Mouse (Mus musculus): ENCODE data around the gene Kars.

Gene Kars

DNA sequence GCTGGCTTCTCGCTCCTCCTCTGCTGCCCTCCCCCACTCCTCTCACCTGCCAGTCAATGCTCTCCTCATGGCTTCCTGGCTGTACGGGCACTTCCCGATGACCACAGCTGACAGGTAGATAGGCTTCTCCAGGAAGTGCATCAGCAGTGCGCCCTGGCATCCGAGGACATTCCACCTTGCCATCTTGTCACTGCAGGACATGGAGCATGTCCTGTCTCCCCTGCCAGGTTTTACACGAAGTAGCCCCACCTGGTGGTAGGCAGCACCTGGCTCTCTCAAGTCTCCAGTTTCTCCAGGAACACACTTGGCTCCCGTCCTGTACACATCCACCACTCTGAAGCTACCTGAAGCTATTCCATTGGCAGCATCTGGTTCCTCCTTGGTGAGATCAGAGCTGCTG, 29.0 kb downstream of the Kars start:
- no peak for DNase-seq (ENCODE audit: low spot score in 2 of 2)

DNA sequence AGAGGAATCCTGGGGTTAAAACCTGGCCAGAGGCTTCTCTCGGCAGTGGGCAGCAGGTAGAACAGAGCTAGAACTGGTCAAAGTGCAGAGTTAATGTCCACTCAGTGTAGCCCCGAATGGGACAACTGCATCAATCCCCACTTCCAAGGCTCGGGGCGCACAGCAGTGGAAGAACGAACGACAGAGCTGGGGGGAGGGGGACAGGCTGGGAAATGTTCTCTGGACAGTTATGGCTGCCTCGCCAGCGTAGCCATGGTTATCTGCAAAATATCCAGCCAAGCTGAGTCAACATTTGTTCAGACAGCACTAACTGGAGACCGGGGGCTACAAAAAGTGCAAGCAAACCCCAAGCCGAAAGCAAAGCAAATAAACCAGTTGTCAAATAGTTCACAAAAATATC, 33.0 kb downstream of the Kars start:
- DNase-seq (ENCODE audit: low spot score in 2 of 2), result no peak

DNA sequence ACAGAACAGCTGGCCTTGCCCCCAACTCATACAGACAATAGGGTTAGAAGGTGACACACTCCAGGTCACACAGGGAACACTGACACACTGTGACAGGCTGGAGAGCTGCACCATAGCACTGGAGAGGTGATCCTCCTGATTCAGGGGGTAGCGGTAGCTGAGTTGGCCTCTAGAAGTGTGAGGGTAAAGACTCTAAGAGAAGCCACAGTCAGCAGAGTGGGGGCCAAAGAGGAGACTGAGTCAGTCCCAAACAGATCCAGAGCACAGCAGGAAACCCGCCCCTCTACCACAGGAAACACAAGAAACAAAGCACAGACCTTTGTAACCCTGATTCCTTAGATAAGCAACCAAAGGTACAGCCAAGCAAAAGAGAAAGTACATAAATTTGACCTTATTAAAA, 34.8 kb downstream of the Kars start:
- DNase-seq (ENCODE audit: low spot score in 2 of 2), result no peak

- no peak for DNase-seq (ENCODE audit: low spot score in 2 of 2)
Observed at GRCm38 (mm10) chr8:111975706-111976105, 35.4 kb downstream of the Kars start.

DNA sequence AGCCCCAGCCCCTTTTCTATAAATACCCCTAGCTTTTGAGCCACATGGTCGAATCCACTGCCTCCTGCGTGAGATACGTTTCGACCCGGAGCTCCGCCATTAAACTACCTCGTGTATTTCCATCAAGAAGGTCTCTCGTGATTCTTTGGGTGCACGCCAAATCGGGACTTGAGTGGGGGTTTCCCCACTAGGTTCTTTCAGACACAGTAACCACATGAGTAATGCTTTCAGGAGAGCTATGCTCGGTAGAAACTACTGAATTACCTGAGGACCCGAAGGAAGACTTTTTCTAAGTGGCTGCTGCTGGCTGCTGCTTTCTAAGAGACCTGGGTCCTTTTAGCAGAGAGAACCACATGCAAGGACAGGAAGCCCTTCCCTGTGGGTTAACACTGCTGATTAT, 37.0 kb downstream of the Kars start:
- no peak for DNase-seq (ENCODE audit: low spot score in 2 of 2)

- DNase-seq (ENCODE audit: low spot score in 2 of 2), result no peak
Observed at GRCm38 (mm10) chr8:111968991-111969390, 42.1 kb downstream of the Kars start.

DNA sequence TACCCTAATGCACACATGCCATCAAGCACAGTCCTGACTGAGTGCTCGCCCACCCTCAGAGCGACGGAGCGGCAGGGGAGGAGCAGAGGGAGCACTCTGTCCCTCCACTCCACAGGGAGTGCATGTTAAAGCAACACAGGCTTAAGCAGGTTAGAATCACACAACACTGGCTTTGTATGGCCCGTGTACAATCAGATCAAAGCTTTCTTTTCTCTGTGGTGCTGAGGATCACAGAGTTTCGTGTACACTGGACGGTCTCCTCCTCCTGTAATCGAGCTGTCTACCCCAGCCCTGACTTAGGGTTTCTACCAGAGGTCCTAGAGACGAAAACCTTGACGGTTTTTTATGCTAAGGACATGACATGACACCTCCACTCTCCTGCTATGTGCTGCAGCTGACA, 42.6 kb downstream of the Kars start:
- no peak for DNase-seq (ENCODE audit: low spot score in 2 of 2)

GRCm38 (mm10) chr8:111967246-111967870, 43.8 kb downstream of the Kars start:
- DNase-seq (ENCODE audit: low spot score in 2 of 2), result no peak

- no peak for DNase-seq (ENCODE audit: low spot score in 2 of 2)
Observed at GRCm38 (mm10) chr8:111964849-111965561, 46.1 kb downstream of the Kars start.

GRCm38 (mm10) chr8:111964351-111964750, 46.8 kb downstream of the Kars start:
- DNase-seq (ENCODE audit: low spot score in 2 of 2), result no peak

GRCm38 (mm10) chr8:111963546-111963945, 47.6 kb downstream of the Kars start:
- DNase-seq (ENCODE audit: low spot score in 2 of 2), result no peak

- no peak for DNase-seq (ENCODE audit: low spot score in 2 of 2)
Observed at GRCm38 (mm10) chr8:111963091-111963490, 48.0 kb downstream of the Kars start.

- DNase-seq (ENCODE audit: low spot score in 2 of 2), result no peak
Observed at GRCm38 (mm10) chr8:111962589-111962988, 48.5 kb downstream of the Kars start.

- DNase-seq (ENCODE audit: low spot score in 2 of 2), result no peak
Observed at GRCm38 (mm10) chr8:111961330-111961729, 49.8 kb downstream of the Kars start.

DNA sequence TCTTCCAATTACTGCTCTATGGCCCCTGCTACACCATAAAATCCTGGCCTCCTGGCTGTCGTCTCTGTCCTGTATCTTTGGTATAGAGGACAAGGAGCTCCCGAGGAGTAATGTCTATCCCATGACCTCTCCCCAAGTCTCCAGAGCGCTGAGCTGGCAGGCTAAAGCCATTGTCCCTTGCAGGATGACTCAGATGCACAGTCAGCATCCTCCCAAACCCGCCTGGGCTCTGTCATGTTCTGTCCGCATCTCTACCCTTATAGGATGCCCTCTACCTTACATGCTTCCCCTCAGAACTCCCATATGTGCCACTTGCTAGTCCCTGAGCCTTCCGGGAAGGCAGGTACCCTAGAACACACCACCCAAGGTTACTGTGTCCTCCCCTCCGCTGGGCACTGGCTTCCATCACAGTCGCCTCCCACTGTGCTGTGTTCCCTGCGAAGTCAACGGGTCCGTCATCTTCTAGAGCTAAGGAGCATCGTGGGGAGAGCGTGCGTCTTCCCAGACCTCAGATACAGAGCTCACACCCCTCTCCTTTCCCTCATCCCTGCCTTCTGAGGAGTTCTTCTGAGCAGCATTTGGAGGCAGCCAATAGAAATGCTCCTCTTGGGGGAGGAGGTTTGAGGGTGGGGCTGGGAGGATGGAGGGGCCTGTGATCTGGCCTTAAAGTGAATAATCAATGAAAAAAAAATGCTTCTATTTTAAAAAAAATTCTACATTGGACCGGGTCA, 50.4 kb downstream of the Kars start:
- no peak for DNase-seq (ENCODE audit: low spot score in 2 of 2)

DNA sequence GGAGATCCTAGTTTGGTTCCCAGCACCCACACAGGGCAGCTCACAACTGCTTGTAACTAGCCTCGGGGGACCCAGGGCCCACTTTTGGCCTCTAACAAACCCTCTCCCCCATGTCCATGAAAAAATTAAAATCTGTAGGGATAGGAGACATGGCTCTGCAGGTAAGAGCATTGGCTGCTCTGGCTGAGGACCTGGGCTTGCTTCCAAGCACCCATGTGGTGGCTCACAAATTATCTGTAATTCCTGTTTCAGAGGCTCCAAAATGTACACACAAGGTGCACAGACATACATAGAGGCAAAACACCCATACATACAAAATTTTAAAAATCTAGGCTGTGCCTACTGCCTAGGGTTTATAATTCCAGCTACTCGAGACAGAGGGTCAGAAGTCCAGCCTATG, 53.9 kb downstream of the Kars start:
- no peak for DNase-seq (ENCODE audit: low spot score in 2 of 2)

DNA sequence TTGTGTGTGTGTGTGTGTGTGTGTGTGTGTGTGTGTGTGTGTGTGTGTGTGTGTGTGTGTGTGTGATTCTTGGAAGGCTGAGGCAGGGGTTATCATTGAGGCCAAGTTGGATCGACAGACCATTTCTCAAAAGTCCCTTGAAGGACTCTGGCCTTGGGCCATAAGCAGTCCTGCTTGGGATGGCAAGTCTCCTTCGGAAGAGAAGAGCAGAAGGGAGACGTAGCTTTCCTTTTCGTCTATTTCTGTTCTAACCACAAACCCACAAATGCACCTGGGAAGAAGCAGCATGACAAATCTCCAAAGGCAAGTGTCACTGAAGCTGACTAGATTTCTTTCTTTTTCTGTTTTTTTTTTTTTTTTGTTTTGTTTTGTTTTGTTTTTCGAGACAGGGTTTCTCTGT, 55.2 kb downstream of the Kars start:
- no peak for DNase-seq (ENCODE audit: low spot score in 2 of 2)

DNA sequence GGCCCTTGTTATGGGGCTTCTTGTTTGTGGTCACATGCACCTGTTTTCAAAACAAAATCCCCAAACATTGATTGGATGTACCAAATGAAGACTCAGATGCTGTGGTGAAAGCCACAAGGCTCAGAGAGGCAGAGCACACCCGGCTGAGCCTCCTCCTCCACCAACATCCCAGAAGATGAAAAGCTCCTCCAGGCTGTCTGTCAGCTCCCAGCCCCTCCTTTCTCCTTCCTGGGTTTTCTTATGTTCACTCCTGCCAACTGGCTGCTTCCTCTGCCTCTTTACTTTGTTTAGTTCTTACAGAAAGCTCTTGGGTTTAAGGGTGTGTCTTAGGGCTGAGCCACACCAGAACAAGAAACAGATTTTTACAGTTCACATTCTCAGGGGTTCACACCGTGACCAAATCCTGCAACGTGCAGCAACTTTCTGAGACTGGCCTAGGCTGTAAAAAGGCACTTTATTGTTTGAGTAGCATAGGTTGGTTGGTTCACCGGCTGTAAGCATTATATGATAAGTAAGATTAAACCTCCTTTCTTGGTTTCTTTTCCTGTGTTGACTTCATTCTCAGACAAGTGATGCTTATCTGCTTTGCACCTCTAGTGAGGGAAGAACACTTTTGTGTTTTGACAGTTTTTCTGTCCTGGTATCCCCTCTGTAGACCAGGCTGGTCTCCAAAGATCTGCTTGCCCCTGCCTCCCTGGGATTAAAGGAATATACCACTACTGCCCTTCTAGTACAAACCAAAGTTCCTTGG, 56.1 kb downstream of the Kars start:
- no peak for DNase-seq (ENCODE audit: low spot score in 2 of 2)

GRCm38 (mm10) chr8:111951936-111952335, 59.2 kb downstream of the Kars start:
- no peak for DNase-seq (ENCODE audit: low spot score in 2 of 2)

- DNase-seq (ENCODE audit: low spot score in 2 of 2), result no peak
Observed at GRCm38 (mm10) chr8:111951317-111951716, 59.8 kb downstream of the Kars start.

- no peak for DNase-seq (ENCODE audit: low spot score in 2 of 2)
Observed at GRCm38 (mm10) chr8:111950846-111951245, 60.3 kb downstream of the Kars start.

GRCm38 (mm10) chr8:111947954-111948353, 63.2 kb downstream of the Kars start:
- no peak for DNase-seq (ENCODE audit: low spot score in 2 of 2)
